Mouse (Mus musculus) kidney, postnatal 0 days (tissue): Measurements from ENCODE around the gene Rapgef4. TPM values are rescaled to one million over a fixed set of nuclear protein-coding genes. Genes with fewer than 3 reads are reported as not detected.
A peak's percentile ranks its signal among the peaks of the same experiment; 100 is the strongest.

Source experiments
- ATAC-seq: fragments of 200-750 bp; cut with Nextera tagmentation; replicated peaks from 2 replicates; pipeline ENCODE4 v1.8.0; 2017; ENCODE audit warnings: low read depth, moderate number of reproducible peaks, moderate TSS enrichment, moderate library complexity; ENCODE audit not compliant: low FRiP score
- DNase-seq: peaks from one replicate; pipeline ENCODE4 v3.0.0-alpha.2; 2016; ENCODE audit warnings: low spot score
- H3K27ac ChIP-seq: fragments of 300-500 bp; sonication (generic); 2 replicates; pipeline ENCODE4 v1.5.1; 2014; ENCODE audit warnings: mild to moderate bottlenecking
- H3K27me3 ChIP-seq: fragments of 300-500 bp; sonication (generic); 2 replicates; pipeline ENCODE4 v1.6.1; 2014; ENCODE audit warnings: low read length, mixed read lengths; ENCODE audit not compliant: insufficient read depth
- H3K36me3 ChIP-seq: fragments of 300-500 bp; sonication (generic); 2 replicates; pipeline ENCODE4 v1.6.1; 2014; ENCODE audit warnings: low read length, mixed read lengths; ENCODE audit not compliant: insufficient read depth
- H3K4me1 ChIP-seq: fragments of 300-500 bp; sonication (generic); replicated peaks from 2 replicates; pipeline ENCODE4 v1.6.1; 2014; ENCODE audit warnings: antibody characterized with exemption, low read length, mixed read lengths; ENCODE audit not compliant: insufficient read depth
- H3K4me2 ChIP-seq: fragments of 300-500 bp; sonication (generic); 2 replicates; pipeline ENCODE4 v1.6.1; 2014; ENCODE audit warnings: mild to moderate bottlenecking, low read length, moderate library complexity, mixed read lengths
- H3K4me3 ChIP-seq: fragments of 300-500 bp; sonication (generic); replicated peaks from 2 replicates; pipeline ENCODE4 v1.5.1; 2014; ENCODE audit warnings: low read depth, low read length
- H3K9ac ChIP-seq: fragments of 300-500 bp; sonication (generic); 2 replicates; pipeline ENCODE4 v1.6.1; 2014; ENCODE audit warnings: low read depth, low read length
- H3K9me3 ChIP-seq: fragments of 300-500 bp; sonication (generic); replicated peaks from 2 replicates; pipeline ENCODE4 v1.6.1; 2016; ENCODE audit warnings: low read length, inconsistent platforms, mixed read lengths
- CTCF ChIP-seq: IDR thresholded peaks from 2 replicates; pipeline ENCODE4 v1.5.1; 2016; ENCODE audit warnings: antibody characterized with exemption, low read depth, mild to moderate bottlenecking, moderate library complexity
- WGBS: fragments of 180-500 bp; shearing (Covaris S2); extraction: QIAGEN DNeasy Blood & Tissue Kit; methylation state at CpG from one replicate; pipeline ENCODE4 v1.1.7; 2014; 5-methylcytosine and 5-hydroxymethylcytosine counted together
- polyA plus RNA-seq: library from polyadenylated mRNA; unstranded; fragments of >200 nt; fragmentation: Nextera tagmentation; extraction: Ambion mirVana; gene quantifications from 2 replicates; pipeline ENCODE4 v1.2.1, GENCODE M21; 2015

The Rapgef4 gene
- polyA plus RNA-seq, 1 experiment from 2014 or later = 4.6 TPM

GRCm38 (mm10) chr2:71965476-71965875 is 15.6 kb upstream of the Rapgef4 start:
- Histone ChIP-seq H3K36me3 (no peaks in the 10 kb centered on the region), H3K4me2 (no peak overlapping the region), H3K27me3 (no peaks in the 10 kb centered on the region), H3K4me3 (no peak overlapping the region), H3K27ac (no peak overlapping the region), H3K9ac (no peak overlapping the region), H3K4me1 (no peaks in the 10 kb centered on the region), H3K9me3 (no peaks in the 10 kb centered on the region)
- ATAC-seq (no peak), DNase-seq (no peak)
- WGBS = 90% methylated on average over 4 of the region's 4 CpGs
- peak; percentile 60 for TF ChIP-seq CTCF

DNA sequence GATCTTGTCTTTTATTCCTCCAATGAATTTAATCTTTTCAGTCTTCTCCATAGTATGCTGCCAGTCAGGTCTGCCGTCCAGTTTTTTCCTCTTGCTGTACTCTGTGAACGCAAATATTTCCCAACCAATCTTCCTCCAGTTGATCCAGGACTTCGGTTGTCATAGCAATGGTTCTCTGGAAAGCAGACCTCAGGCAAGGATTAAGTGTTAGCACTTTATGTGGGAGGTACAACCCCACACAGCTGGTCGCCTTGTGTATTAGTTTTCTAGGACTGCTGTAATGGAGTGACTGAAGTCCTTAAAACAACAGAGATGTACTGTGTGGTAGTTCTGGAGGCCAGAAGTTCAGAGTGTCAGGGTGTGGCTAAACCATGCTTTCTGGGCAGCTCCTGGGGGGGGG is 14.3 kb upstream of the Rapgef4 start:
- H3K9ac ChIP-seq = no peak overlapping the region
- DNase-seq (peak; percentile 73), ATAC-seq (no peak; the same call in 1 of the 2 replicates)
- no peaks in the 10 kb centered on the region for H3K27me3 ChIP-seq
- no peak overlapping the region for H3K27ac ChIP-seq
- no peaks in the 10 kb centered on the region for H3K4me1 ChIP-seq
- no peak overlapping the region for H3K4me2 ChIP-seq
- no peak for TF ChIP-seq CTCF
- 22% methylated on average over 4 of the region's 4 CpGs for WGBS
- no peaks in the 10 kb centered on the region for H3K36me3 ChIP-seq
- no peak overlapping the region for H3K4me3 ChIP-seq
- no peaks in the 10 kb centered on the region for H3K9me3 ChIP-seq

- 54% methylated on average over 5 of the region's 5 CpGs for WGBS
- Histone ChIP-seq H3K9me3 (no peaks in the 10 kb centered on the region), H3K4me2 (no peak overlapping the region), H3K36me3 (no peaks in the 10 kb centered on the region), H3K4me3 (no peak overlapping the region), H3K9ac (no peak overlapping the region), H3K27me3 (no peaks in the 10 kb centered on the region), H3K27ac (no peak overlapping the region), H3K4me1 (no peaks in the 10 kb centered on the region)
- no peak for DNase-seq
- TF ChIP-seq CTCF = no peak
- no peak for ATAC-seq
Measured at GRCm38 (mm10) chr2:71967855-71968254, 13.2 kb upstream of the Rapgef4 start.

- H3K4me2 ChIP-seq = no peak overlapping the region
- no peak for DNase-seq
- no peaks in the 10 kb centered on the region for H3K9me3 ChIP-seq
- H3K9ac ChIP-seq = no peak overlapping the region
- no peaks in the 10 kb centered on the region for H3K36me3 ChIP-seq
- no peak overlapping the region for H3K27ac ChIP-seq
- no peak for ATAC-seq
- no peaks in the 10 kb centered on the region for H3K4me1 ChIP-seq
- no peaks in the 10 kb centered on the region for H3K27me3 ChIP-seq
- no peak for TF ChIP-seq CTCF
- WGBS = 68% methylated on average over 3 of the region's 3 CpGs
- H3K4me3 ChIP-seq = no peak overlapping the region
Measured at GRCm38 (mm10) chr2:71973646-71974045, 7.4 kb upstream of the Rapgef4 start.

DNA sequence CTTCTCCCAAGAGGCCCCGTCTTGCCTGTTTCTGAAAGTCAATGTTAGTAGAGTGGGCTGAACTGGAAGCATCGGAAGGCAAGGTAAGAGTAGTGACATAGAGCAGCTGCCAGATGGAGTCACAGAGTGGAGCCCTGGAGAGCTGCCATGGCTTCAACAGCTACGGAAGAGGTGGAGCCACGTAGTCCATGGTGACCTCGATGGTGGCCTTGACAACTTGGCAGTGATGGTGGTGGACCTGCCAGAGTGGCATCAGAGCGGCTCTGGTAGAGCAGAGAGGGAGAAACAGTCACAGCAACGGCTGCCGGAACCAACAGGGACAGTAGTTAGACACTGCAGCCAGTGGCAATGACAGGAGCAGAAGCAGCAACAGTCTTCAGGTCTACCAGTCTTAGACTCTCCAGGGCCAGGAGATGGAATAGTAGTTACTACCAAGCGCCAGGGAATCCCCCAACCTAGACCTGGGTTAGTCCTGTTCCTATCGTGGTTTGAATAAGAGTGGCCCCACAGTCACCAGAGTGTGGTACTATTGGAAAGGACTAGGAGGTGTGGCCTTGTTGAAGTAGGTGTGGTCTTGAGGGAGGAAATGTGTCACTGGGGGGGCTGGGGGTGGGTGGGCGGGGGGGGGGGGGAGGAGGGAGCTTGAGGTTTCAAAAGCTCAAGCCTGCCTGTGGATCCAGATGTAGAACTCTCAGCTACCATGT is 6.7 kb upstream of the Rapgef4 start:
- Histone ChIP-seq H3K4me1 (no peaks in the 10 kb centered on the region), H3K4me3 (no peak overlapping the region), H3K27me3 (no peaks in the 10 kb centered on the region), H3K27ac (no peak overlapping the region), H3K9me3 (no peaks in the 10 kb centered on the region), H3K9ac (no peak overlapping the region), H3K36me3 (no peaks in the 10 kb centered on the region), H3K4me2 (no peak overlapping the region)
- TF ChIP-seq CTCF = no peak
- DNase-seq (no peak), ATAC-seq (no peak)
- 78% methylated on average over 10 of the region's 11 CpGs for WGBS

- TF ChIP-seq CTCF = no peak
- no peak for DNase-seq
- Histone ChIP-seq H3K9me3 (no peaks in the 10 kb centered on the region), H3K4me3 (no peak overlapping the region), H3K36me3 (no peaks in the 10 kb centered on the region), H3K4me2 (no peak overlapping the region), H3K27ac (no peak overlapping the region), H3K27me3 (no peaks in the 10 kb centered on the region), H3K4me1 (peaks cover 4% of the 10 kb centered on the region; the same call in 1 of the 2 replicates), H3K9ac (no peak overlapping the region)
- no peak for ATAC-seq
- WGBS = 86% methylated on average over 7 of the region's 7 CpGs
Measured at GRCm38 (mm10) chr2:71979981-71980380, 1.1 kb upstream of the Rapgef4 start.
